Mouse (Mus musculus) forebrain, embryonic 15.5 days (tissue): ENCODE measurements around the gene Noct. TPM values are rescaled to one million over a fixed set of nuclear protein-coding genes. Genes with fewer than 3 reads are reported as not detected.
A peak's percentile ranks its signal among the peaks of the same experiment; 100 is the strongest.

ENCODE experiments used
- ATAC-seq: fragments of 200-750 bp; cut with Nextera tagmentation; replicated peaks from 2 replicates; pipeline ENCODE4 v1.8.0; 2017; ENCODE audit warnings: mild to moderate bottlenecking, moderate TSS enrichment, moderate library complexity
- H3K27ac ChIP-seq: fragments of 300-500 bp; sonication (generic); replicated peaks from 2 replicates; pipeline ENCODE4 v1.5.1; 2015; ENCODE audit warnings: mild to moderate bottlenecking, inconsistent platforms
- H3K27me3 ChIP-seq: fragments of 300-500 bp; sonication (generic); 2 replicates; pipeline ENCODE4 v1.6.1; 2015; ENCODE audit warnings: inconsistent platforms
- H3K36me3 ChIP-seq: fragments of 300-500 bp; sonication (generic); 2 replicates; pipeline ENCODE4 v1.6.1; 2015; ENCODE audit warnings: mild to moderate bottlenecking, inconsistent platforms
- H3K4me1 ChIP-seq: fragments of 300-500 bp; sonication (generic); 2 replicates; pipeline ENCODE4 v1.6.1; 2015; ENCODE audit warnings: inconsistent platforms
- H3K4me2 ChIP-seq: fragments of 300-500 bp; sonication (generic); replicated peaks from 2 replicates; pipeline ENCODE4 v1.6.1; 2015; ENCODE audit warnings: mild to moderate bottlenecking, inconsistent platforms
- H3K4me3 ChIP-seq: fragments of 300-500 bp; sonication (generic); 2 replicates; pipeline ENCODE4 v1.5.1; 2015; ENCODE audit warnings: mild to moderate bottlenecking, inconsistent platforms
- H3K9ac ChIP-seq: fragments of 300-500 bp; sonication (generic); replicated peaks from 2 replicates; pipeline ENCODE4 v1.6.1; 2015; ENCODE audit warnings: mild to moderate bottlenecking, inconsistent platforms
- H3K9me3 ChIP-seq: fragments of 300-500 bp; sonication (generic); 2 replicates; pipeline ENCODE4 v1.6.1; 2016; ENCODE audit warnings: inconsistent platforms
- WGBS: fragments of 180-500 bp; shearing (Covaris S2); methylation state at CpG from one replicate; pipeline ENCODE4 v1.1.7; 2015; ENCODE audit warnings: mixed read lengths; 5-methylcytosine and 5-hydroxymethylcytosine counted together
- polyA plus RNA-seq: library from polyadenylated mRNA; unstranded; fragments of >200 nt; fragmentation: Nextera tagmentation; extraction: Ambion mirVana; gene quantifications from 2 replicates; pipeline ENCODE4 v1.2.1, GENCODE M21; 2015

Gene Noct
- polyA plus RNA-seq, 1 experiment from 2014 or later = 24.5 TPM

DNA sequence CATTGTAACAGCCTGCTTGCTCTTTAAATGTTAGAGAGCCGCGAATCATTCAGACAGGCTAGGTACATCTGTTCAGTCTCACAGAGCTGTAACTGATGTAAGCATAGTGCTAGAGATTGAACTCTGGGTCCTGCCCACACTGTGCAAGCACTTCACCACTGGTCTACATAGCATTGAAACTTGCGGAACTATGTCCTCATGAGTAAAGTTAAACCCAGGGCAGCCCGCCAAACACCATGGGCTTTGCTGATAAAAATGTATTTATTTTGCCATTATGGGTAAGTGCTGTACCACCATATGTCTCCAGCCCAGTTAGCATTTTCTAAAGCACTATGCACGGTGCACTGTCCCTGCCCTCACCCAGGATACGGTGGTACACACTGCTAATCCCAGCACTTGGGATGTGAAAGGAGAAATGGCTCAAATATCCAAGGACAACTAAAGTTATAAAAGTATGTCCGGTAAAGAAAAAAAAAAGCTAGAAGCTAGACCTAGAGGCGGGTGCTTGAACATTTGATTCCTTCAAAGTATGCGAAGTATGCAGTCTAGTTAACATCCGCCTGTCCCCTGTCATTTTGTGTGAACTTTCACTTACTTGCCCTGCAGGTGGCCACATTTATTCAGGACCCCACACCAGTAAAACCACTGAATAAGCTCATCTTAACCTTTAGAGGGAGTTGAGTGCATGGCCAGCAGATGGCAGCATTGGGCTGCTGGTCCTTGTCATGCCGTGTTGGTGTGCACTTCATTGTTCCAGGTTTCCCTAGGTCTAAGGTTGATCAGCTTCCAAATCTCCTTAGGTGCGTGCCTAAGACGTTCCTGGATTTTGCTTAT lies 9.9 kb downstream of the Noct start:
- Histone ChIP-seq H3K4me2 (no peak overlapping the region), H3K9me3 (no peaks in the 10 kb centered on the region), H3K4me3 (no peak overlapping the region), H3K4me1 (peaks cover 12% of the 10 kb centered on the region; the same call in 1 of the 2 replicates), H3K27ac (no peak overlapping the region), H3K27me3 (no peaks in the 10 kb centered on the region), H3K9ac (no peak overlapping the region), H3K36me3 (no peaks in the 10 kb centered on the region)
- peak; percentile 81 for ATAC-seq
- 48% methylated on average over 13 of the region's 13 CpGs for WGBS

DNA sequence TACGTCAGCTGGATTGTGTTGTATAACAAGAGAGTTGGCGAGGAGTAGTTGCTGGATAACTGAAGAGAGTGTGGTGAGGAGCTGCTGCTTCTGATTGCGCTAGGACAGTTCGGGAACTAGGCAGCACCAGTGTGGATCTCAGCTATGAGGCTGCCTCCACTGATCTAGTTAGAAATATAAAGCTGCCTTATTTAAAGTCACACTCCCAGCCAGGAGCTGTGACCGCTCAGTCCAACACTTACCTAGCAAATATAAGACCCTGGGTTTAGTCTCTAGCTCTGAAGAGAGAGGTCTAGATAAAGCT lies 10.5 kb downstream of the Noct start:
- Histone ChIP-seq H3K4me3 (no peak overlapping the region), H3K4me1 (0 out of 2 replicates have a peak, but pooled peaks cover 7% of the 10 kb centered on the region), H3K9ac (no peak overlapping the region), H3K4me2 (no peak overlapping the region), H3K36me3 (0 out of 2 replicates have a peak, but pooled peaks cover 3% of the 10 kb centered on the region), H3K27me3 (no peaks in the 10 kb centered on the region), H3K9me3 (no peaks in the 10 kb centered on the region), H3K27ac (no peak overlapping the region)
- 70% methylated on average over 5 of the region's 5 CpGs for WGBS
- ATAC-seq = peak; percentile 60

- H3K4me3 ChIP-seq = no peak overlapping the region
- H3K4me2 ChIP-seq = no peak overlapping the region
- no peak overlapping the region for H3K27ac ChIP-seq
- WGBS = 86% methylated on average over 7 of the region's 7 CpGs
- no peaks in the 10 kb centered on the region for H3K9me3 ChIP-seq
- no peak for ATAC-seq
- no peaks in the 10 kb centered on the region for H3K27me3 ChIP-seq
- H3K9ac ChIP-seq = no peak overlapping the region
- 0 out of 2 replicates have a peak, but pooled peaks cover 4% of the 10 kb centered on the region for H3K4me1 ChIP-seq
- H3K36me3 ChIP-seq = 0 out of 2 replicates have a peak, but pooled peaks cover 3% of the 10 kb centered on the region
Measured at GRCm38 (mm10) chr3:51238515-51238914, 14.3 kb downstream of the Noct start.

DNA sequence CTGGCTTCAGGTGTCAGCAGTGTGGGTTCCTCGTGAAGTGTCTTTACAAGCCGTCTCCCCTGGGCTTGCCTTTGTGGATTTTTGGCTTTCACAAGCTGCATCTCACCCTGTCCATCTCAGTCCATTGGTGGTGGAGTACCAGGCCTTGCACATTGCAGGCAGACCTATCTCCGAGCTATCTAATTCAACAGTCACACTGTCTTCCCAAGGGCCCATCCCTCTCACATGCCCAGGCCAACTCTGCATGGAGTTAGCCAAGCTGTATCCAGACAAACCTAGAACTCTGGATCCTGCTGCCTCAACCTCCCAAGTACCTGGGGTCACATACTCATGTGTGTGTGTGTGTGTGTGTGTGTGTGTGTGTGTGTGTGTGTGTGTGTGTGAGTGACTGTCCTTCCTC lies 15.3 kb downstream of the Noct start:
- no peak overlapping the region for H3K27ac ChIP-seq
- H3K4me1 ChIP-seq = 0 out of 2 replicates have a peak, but pooled peaks cover 3% of the 10 kb centered on the region
- H3K9me3 ChIP-seq = no peaks in the 10 kb centered on the region
- H3K36me3 ChIP-seq = 0 out of 2 replicates have a peak, but pooled peaks cover 3% of the 10 kb centered on the region
- ATAC-seq = no peak
- no peak overlapping the region for H3K4me2 ChIP-seq
- no peak overlapping the region for H3K9ac ChIP-seq
- no peaks in the 10 kb centered on the region for H3K27me3 ChIP-seq
- no peak overlapping the region for H3K4me3 ChIP-seq
- WGBS = 95% methylated on average over 3 of the region's 3 CpGs

DNA sequence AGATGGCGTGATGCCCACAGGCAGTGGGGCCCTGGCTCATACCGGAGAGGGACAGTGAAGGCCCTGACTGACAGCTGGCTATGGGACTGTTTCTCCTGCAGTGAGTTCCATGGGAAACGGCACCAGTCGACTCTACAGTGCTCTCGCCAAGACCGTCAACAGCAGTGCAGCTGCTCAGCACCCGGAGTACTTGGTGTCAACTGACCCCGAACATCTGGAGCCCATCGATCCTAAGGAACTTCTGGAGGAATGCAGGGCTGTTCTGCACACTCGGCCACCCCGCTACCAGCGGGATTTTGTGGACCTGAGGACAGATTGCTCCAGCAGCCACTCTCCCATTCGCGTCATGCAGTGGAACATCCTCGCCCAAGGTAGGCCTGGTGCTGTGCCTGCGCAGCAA lies 23.5 kb downstream of the Noct start:
- H3K27me3 ChIP-seq = no peaks in the 10 kb centered on the region
- no peak for ATAC-seq
- H3K4me3 ChIP-seq = no peak overlapping the region
- H3K4me1 ChIP-seq = no peaks in the 10 kb centered on the region
- no peaks in the 10 kb centered on the region for H3K9me3 ChIP-seq
- H3K36me3 ChIP-seq = peaks cover 25% of the 10 kb centered on the region
- no peak overlapping the region for H3K27ac ChIP-seq
- H3K9ac ChIP-seq = no peak overlapping the region
- no peak overlapping the region for H3K4me2 ChIP-seq
- 89% methylated on average over 16 of the region's 16 CpGs for WGBS

DNA sequence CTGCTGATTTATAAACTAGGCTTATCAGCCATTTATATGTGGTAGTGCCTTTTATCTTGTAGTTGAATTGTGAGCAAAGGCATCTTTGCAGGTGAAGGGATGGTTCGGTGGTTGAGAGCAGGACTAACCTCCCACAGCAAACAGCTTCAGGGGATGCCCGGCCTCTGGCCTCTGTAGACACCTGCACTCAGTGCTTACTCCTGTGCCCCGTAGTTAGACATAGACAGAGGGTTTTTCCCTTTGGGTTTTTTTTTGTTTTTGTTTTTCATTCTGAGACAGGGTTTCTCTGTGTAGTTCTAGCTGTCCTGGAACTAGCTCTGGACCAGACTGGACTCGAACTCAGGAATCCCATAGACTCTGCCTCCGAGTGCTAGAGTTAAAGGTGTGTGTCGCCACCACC lies 24.4 kb downstream of the Noct start:
- Histone ChIP-seq H3K36me3 (peaks cover 34% of the 10 kb centered on the region), H3K4me1 (no peaks in the 10 kb centered on the region), H3K4me2 (no peak overlapping the region), H3K27me3 (no peaks in the 10 kb centered on the region), H3K4me3 (no peak overlapping the region), H3K27ac (no peak overlapping the region), H3K9ac (no peak overlapping the region), H3K9me3 (no peaks in the 10 kb centered on the region)
- no peak for ATAC-seq
- 91% methylated on average over 6 of the region's 6 CpGs for WGBS

- no peak for ATAC-seq
Measured at GRCm38 (mm10) chr3:51249460-51249859, 25.2 kb downstream of the Noct start.

GRCm38 (mm10) chr3:51249866-51250265 lies 25.6 kb downstream of the Noct start:
- no peak overlapping the region for H3K9ac ChIP-seq
- ATAC-seq = no peak
- H3K36me3 ChIP-seq = peaks cover 45% of the 10 kb centered on the region
- no peaks in the 10 kb centered on the region for H3K27me3 ChIP-seq
- H3K4me3 ChIP-seq = no peak overlapping the region
- no peak overlapping the region for H3K27ac ChIP-seq
- no peaks in the 10 kb centered on the region for H3K9me3 ChIP-seq
- H3K4me1 ChIP-seq = no peaks in the 10 kb centered on the region
- 97% methylated on average over 13 of the region's 13 CpGs for WGBS
- no peak overlapping the region for H3K4me2 ChIP-seq

More at GRCm38 (mm10) chr3:51249460-51249859, 25.2 kb downstream of the Noct start:
- H3K9ac ChIP-seq = no peak overlapping the region
- H3K4me3 ChIP-seq = no peak overlapping the region
- H3K4me1 ChIP-seq = no peaks in the 10 kb centered on the region
- H3K27me3 ChIP-seq = no peaks in the 10 kb centered on the region
- H3K9me3 ChIP-seq = no peaks in the 10 kb centered on the region
- no peak overlapping the region for H3K4me2 ChIP-seq
- H3K36me3 ChIP-seq = peaks cover 42% of the 10 kb centered on the region
- 90% methylated on average over 11 of the region's 11 CpGs for WGBS
- H3K27ac ChIP-seq = no peak overlapping the region

DNA sequence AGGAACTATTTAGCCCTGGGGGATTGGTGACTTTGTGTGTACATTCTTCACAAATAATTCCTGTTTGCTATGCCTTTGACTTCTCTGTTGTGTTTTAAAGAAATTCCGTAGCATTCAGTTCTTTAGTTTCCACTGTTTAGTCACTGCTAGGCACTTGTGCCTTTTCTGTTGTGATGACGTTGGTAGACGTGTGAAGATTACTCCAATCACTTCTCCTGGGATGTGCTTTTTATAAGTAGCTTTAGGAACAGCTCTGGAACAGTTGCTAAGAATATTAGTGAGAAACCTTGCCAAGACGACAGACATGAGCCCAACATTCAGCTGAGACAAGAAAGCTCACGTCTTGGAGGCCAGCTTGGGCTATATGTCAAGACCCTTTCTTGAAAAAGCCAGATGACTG lies 26.8 kb downstream of the Noct start:
- Histone ChIP-seq H3K9me3 (no peaks in the 10 kb centered on the region), H3K4me2 (no peak overlapping the region), H3K9ac (no peak overlapping the region), H3K27me3 (no peaks in the 10 kb centered on the region), H3K36me3 (peaks cover 52% of the 10 kb centered on the region), H3K27ac (no peak overlapping the region), H3K4me3 (no peak overlapping the region), H3K4me1 (no peaks in the 10 kb centered on the region)
- ATAC-seq = no peak
- whole genome bisulfite sequencing = 80% methylated on average over 5 of the region's 5 CpGs

DNA sequence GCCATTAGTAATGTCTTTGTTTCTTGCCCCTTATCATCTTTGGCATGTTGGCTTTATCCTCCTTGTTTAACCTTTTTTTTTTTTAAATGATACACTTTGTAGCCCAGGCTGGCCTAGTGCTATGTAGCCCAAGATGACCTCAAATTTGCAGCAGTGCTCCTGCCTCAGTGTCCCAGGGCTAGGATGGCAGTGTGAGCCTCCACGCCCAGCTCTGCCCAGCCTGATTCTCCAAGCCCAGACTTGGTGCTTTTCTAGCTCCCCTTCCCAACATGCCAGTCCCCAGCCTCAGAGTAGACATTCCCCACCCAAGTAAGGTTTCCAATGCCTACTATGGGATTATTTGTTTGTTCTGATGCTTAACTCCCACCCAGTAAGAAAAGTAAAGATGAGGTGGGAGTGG lies 28.0 kb downstream of the Noct start:
- no peak overlapping the region for H3K4me3 ChIP-seq
- H3K4me1 ChIP-seq = no peaks in the 10 kb centered on the region
- ATAC-seq = no peak
- no peaks in the 10 kb centered on the region for H3K9me3 ChIP-seq
- H3K36me3 ChIP-seq = peaks cover 63% of the 10 kb centered on the region
- no peaks in the 10 kb centered on the region for H3K27me3 ChIP-seq
- no peak overlapping the region for H3K9ac ChIP-seq
- H3K27ac ChIP-seq = no peak overlapping the region
- no peak overlapping the region for H3K4me2 ChIP-seq
- WGBS = 100% methylated on average over 1 of the region's 1 CpGs

- H3K9ac ChIP-seq = no peak overlapping the region
- no peaks in the 10 kb centered on the region for H3K4me1 ChIP-seq
- no peaks in the 10 kb centered on the region for H3K27me3 ChIP-seq
- 91% methylated on average over 12 of the region's 12 CpGs for WGBS
- H3K4me3 ChIP-seq = no peak overlapping the region
- no peak overlapping the region for H3K4me2 ChIP-seq
- peaks cover 68% of the 10 kb centered on the region for H3K36me3 ChIP-seq
- no peak overlapping the region for H3K27ac ChIP-seq
- ATAC-seq = no peak
- no peaks in the 10 kb centered on the region for H3K9me3 ChIP-seq
Measured at GRCm38 (mm10) chr3:51252689-51253402, 28.6 kb downstream of the Noct start.

DNA sequence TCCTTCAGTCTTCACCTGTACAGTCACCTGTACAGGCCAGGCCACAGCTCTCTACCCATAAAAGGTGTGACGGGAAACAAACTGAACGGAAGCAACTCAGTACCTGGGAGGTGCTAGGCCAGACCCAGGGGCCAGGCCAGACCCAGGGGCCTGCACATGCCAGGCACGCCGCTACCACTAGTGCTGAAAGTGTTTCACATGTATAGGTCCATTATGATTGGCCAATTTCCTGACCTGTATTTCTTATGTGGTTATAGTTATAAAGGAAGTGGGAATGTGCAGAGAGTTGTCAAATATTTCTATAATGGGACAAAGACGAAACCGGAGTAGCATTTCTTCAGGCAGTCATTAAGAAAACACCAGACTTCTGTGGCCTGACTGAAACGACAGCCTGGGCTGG lies 30.5 kb downstream of the Noct start:
- WGBS = 91% methylated on average over 7 of the region's 7 CpGs
- H3K27me3 ChIP-seq = no peaks in the 10 kb centered on the region
- peaks cover 79% of the 10 kb centered on the region for H3K36me3 ChIP-seq
- no peaks in the 10 kb centered on the region for H3K4me1 ChIP-seq
- H3K9ac ChIP-seq = no peak overlapping the region
- no peak overlapping the region for H3K4me2 ChIP-seq
- H3K27ac ChIP-seq = no peak overlapping the region
- H3K9me3 ChIP-seq = no peaks in the 10 kb centered on the region
- H3K4me3 ChIP-seq = no peak overlapping the region
- no peak for ATAC-seq
